Mouse (Mus musculus): ENCODE results near the gene Meiob. TPM values are rescaled to one million over a fixed set of nuclear protein-coding genes. Genes with fewer than 3 reads are reported as not detected.
A peak's percentile ranks its signal among the peaks of the same experiment; 100 is the strongest.

Gene Meiob
- polyA plus RNA-seq, 1 experiment from 2014 or later, result 0.30 TPM

DNA sequence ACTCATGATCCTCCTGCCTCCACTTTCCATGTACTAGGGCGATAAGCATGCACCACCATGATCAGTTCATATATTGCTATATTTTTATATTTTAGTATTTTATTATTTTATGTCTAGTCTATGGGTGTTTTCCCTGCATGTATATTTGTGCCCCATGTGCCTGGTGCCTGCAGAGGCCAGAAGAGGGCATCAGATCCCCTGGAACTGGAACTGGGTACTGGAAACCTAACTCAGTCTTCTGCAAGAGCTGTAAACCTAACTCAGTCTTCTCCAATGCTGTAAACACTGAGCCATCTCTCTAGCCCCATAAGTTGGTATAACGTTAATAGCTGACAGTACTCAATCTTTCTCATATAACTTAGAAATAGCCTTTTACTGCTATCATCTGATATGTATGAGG, 38.5 kb downstream of the Meiob start:
- H3K4me1 ChIP-seq (ENCODE audit: control insufficient read depth, low read depth, low read length), result peaks cover 8% of the 10 kb centered on the region
- no peaks in the 10 kb centered on the region for H3K9me3 ChIP-seq (replicated peaks; ENCODE audit: control insufficient read depth, low read length)
- no peak overlapping the region for H3K4me3 ChIP-seq (ENCODE audit: low read depth, low read length)
- H3K27me3 ChIP-seq (ENCODE audit: control insufficient read depth, insufficient read depth, low read depth, low read length), result 0 out of 2 replicates have a peak, but pooled peaks cover 3% of the 10 kb centered on the region
- WGBS (ENCODE audit: insufficient replicate concordance), result 38% methylated on average over 2 of the region's 2 CpGs
- H3K9ac ChIP-seq (ENCODE audit: low read depth, low read length), result no peak overlapping the region
- no peaks in the 10 kb centered on the region; the same call in 1 of the 2 replicates for H3K36me3 ChIP-seq (ENCODE audit: control insufficient read depth, insufficient read depth)
- no peak overlapping the region for H3K4me2 ChIP-seq (ENCODE audit: low read depth, low read length)
- H3K27ac ChIP-seq (ENCODE audit: low read length), result no peak overlapping the region
- ATAC-seq (ENCODE audit: low read depth), result no peak

DNA sequence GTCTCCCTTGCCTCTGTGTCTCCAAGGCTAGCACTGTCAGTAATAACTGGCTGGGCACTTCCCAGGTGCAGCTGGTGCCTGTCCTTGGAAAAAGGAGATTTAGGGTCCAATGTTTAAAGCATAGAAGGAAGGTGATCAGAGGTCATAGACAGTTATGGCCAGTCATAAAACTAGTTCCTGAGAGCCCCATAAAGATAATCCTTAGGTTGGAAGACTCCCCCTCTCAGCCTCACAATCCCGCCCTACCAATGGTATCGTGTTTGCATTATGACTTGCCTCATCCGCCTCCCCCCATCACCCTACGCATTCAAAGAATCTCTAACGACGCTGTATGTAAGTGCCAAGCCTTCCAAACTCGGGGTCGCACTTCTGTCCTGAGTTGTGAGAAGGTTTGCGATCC, 40.4 kb downstream of the Meiob start:
- Histone ChIP-seq H3K9ac (ENCODE audit: low read depth, low read length) (no peak overlapping the region), H3K9me3 (replicated peaks; ENCODE audit: control insufficient read depth, low read length) (no peaks in the 10 kb centered on the region), H3K27me3 (ENCODE audit: control insufficient read depth, insufficient read depth, low read depth, low read length) (0 out of 2 replicates have a peak, but pooled peaks cover 3% of the 10 kb centered on the region), H3K4me2 (ENCODE audit: low read depth, low read length) (no peak overlapping the region), H3K4me1 (ENCODE audit: control insufficient read depth, low read depth, low read length) (peaks cover 9% of the 10 kb centered on the region), H3K4me3 (ENCODE audit: low read depth, low read length) (no peak overlapping the region), H3K36me3 (ENCODE audit: control insufficient read depth, insufficient read depth) (no peaks in the 10 kb centered on the region; the same call in 1 of the 2 replicates), H3K27ac (ENCODE audit: low read length) (no peak overlapping the region)
- 56% methylated on average over 9 of the region's 9 CpGs for WGBS (ENCODE audit: insufficient replicate concordance)
- ATAC-seq (ENCODE audit: low read depth), result no peak

DNA sequence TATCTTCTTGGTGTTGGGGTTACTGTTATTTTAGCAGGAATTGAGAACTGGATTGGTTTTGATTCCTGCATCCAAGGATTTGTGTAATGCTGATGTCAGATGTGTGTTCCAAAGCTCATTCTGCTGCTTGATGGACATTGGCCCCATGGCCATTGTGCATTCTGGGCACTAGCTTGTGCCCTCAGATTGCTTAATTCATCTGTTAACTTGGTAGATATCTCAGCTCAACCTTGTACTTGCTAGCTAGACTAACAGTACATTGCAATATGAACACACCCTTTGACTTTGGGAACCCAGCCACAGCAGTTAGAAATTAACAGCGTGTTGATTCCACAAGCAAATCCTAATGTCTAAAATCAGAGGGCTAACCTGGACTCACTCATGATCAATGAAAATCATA, 43.3 kb downstream of the Meiob start:
- Histone ChIP-seq H3K4me3 (ENCODE audit: low read depth, low read length) (peak overlapping the region; percentile 47), H3K9me3 (replicated peaks; ENCODE audit: control insufficient read depth, low read length) (no peaks in the 10 kb centered on the region), H3K27ac (ENCODE audit: low read length) (peak overlapping the region; percentile 73), H3K4me1 (ENCODE audit: control insufficient read depth, low read depth, low read length) (peaks cover 15% of the 10 kb centered on the region), H3K9ac (ENCODE audit: low read depth, low read length) (peak overlapping the region; percentile 49), H3K27me3 (ENCODE audit: control insufficient read depth, insufficient read depth, low read depth, low read length) (no peaks in the 10 kb centered on the region), H3K4me2 (ENCODE audit: low read depth, low read length) (peak overlapping the region; percentile 72), H3K36me3 (ENCODE audit: control insufficient read depth, insufficient read depth) (no peaks in the 10 kb centered on the region; the same call in 1 of the 2 replicates)
- WGBS (ENCODE audit: insufficient replicate concordance), result 77% methylated on average over 1 of the region's 1 CpGs
- ATAC-seq (ENCODE audit: low read depth), result no peak

DNA sequence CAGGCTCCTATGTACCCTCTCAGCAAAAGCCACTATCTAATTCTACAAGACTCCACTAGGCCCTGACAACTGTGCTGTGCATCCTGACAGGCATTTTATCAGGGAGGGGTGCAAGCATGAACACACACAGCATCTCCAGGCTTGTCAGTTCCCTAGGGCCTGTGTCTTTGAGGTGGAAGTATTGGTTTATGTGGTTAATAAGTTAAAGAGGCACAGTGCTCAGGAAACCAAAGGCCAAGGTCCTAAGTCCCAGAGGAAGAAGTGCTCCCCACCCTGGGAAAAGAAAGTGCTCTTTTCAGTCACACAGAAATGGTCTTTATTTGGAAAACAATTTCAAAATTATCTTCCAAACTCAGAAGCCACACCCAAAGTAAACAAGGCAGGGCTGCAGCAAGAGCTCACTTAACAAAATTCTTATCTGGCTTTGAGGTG, 44.5 kb downstream of the Meiob start:
- Histone ChIP-seq H3K9me3 (replicated peaks; ENCODE audit: control insufficient read depth, low read length) (no peaks in the 10 kb centered on the region), H3K4me1 (ENCODE audit: control insufficient read depth, low read depth, low read length) (peaks cover 15% of the 10 kb centered on the region), H3K27me3 (ENCODE audit: control insufficient read depth, insufficient read depth, low read depth, low read length) (no peaks in the 10 kb centered on the region), H3K4me3 (ENCODE audit: low read depth, low read length) (peak overlapping the region; percentile 98), H3K36me3 (ENCODE audit: control insufficient read depth, insufficient read depth) (peaks cover 12% of the 10 kb centered on the region), H3K9ac (ENCODE audit: low read depth, low read length) (peak overlapping the region; percentile 68), H3K4me2 (ENCODE audit: low read depth, low read length) (peak overlapping the region; percentile 72), H3K27ac (ENCODE audit: low read length) (peak overlapping the region; percentile 98)
- peak; percentile 38 for ATAC-seq (ENCODE audit: low read depth)

DNA sequence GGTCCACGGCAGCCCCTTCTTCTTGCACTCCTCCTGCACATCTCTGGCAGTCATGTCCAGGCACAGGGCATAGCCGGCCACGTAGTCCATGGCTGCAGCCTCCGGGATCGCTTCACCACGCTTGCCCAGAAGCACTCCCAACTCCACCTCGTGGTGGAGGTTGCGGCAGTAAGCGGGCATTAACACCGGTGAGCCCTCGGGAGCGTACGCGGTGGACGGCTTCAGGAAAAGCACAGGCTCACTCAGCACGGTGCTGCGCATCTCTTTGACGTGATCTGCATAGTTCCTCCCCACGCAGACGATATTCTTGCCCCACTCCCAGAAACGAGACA, 45.6 kb downstream of the Meiob start:
- peak overlapping the region; percentile 98 for H3K4me3 ChIP-seq (ENCODE audit: low read depth, low read length)
- peaks cover 15% of the 10 kb centered on the region for H3K4me1 ChIP-seq (ENCODE audit: control insufficient read depth, low read depth, low read length)
- peak overlapping the region; percentile 93 for H3K9ac ChIP-seq (ENCODE audit: low read depth, low read length)
- peak overlapping the region; percentile 72 for H3K4me2 ChIP-seq (ENCODE audit: low read depth, low read length)
- H3K27me3 ChIP-seq (ENCODE audit: control insufficient read depth, insufficient read depth, low read depth, low read length), result no peaks in the 10 kb centered on the region
- WGBS (ENCODE audit: insufficient replicate concordance), result under 1% methylated on average over 21 of the region's 21 CpGs
- peaks cover 19% of the 10 kb centered on the region for H3K36me3 ChIP-seq (ENCODE audit: control insufficient read depth, insufficient read depth)
- H3K27ac ChIP-seq (ENCODE audit: low read length), result peak overlapping the region; percentile 99
- H3K9me3 ChIP-seq (replicated peaks; ENCODE audit: control insufficient read depth, low read length), result no peaks in the 10 kb centered on the region
- ATAC-seq (ENCODE audit: low read depth), result peak; percentile 22

DNA sequence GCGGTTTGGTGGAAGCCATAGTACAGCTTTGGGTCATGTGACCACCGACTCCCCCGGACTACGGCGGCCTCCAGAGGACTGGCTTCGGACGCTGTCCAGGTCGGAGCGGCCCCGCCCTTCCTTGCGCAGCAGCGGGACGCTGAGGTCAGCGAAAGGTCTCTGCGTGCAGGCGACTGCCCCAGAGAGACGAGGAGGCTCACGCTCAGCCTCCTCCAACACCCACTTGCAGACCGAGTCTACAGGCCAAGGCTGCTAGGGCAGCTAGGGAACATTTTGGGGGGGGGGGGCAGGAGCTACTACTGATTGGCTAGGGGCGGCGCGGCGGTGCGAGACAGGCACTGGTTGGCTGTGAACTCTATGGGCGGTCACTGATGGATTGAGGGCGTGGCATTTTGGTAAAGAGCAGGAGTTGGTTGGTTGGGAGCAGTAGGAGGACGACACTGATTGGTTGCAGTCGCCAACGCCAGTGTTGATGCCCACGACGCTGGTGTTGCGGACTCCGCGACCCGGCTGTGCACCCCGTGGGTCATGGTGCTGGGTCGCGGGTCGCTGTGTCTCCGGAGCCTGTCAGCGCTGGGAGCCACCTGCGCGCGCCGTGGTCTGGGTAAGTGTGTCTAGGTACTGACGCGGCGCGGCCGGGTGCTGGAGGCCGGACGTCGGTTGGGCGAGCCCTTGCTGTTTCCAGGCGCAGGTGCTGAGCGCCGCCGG, 46.1 kb downstream of the Meiob start, which contains the start of gene Fahd1:
Gene Fahd1, minus strand, starts transcription at position 300 of the 708 bp plus-strand sequence.
- under 1% methylated on average over 58 of the region's 58 CpGs for WGBS (ENCODE audit: insufficient replicate concordance)
- H3K9ac ChIP-seq (ENCODE audit: low read depth, low read length), result peak within 1 kb of the TSS; percentile 93
- ATAC-seq (ENCODE audit: low read depth), result peak; percentile 89
- peak within 1 kb of the TSS; percentile 87 for H3K4me2 ChIP-seq (ENCODE audit: low read depth, low read length)
- H3K9me3 ChIP-seq (replicated peaks; ENCODE audit: control insufficient read depth, low read length), result no peaks in the 10 kb centered on the region
- peaks cover 15% of the 10 kb centered on the region for H3K4me1 ChIP-seq (ENCODE audit: control insufficient read depth, low read depth, low read length)
- H3K36me3 ChIP-seq (ENCODE audit: control insufficient read depth, insufficient read depth), result peaks cover 20% of the 10 kb centered on the region
- H3K27me3 ChIP-seq (ENCODE audit: control insufficient read depth, insufficient read depth, low read depth, low read length), result no peaks in the 10 kb centered on the region
- peak within 1 kb of the TSS; percentile 98 for H3K4me3 ChIP-seq (ENCODE audit: low read depth, low read length)
- H3K27ac ChIP-seq (ENCODE audit: low read length), result peak within 1 kb of the TSS; percentile 99

DNA sequence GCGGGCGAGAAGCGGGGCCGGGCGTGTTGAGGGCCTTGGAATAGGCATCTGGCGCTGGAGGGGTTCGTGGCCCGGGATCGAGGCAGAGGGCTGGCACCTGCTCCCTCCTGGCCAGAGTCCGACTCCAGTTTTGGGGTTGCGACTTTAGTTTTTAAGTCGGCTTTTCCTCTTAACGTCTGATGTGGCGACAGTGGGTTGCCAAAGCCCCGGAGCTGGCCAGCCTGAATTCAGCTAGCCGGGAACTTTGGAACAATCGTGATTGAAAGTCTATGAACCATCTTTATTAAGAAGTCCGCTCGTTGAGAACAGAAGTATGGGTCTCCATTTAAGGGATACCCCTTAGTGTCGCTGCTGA, 46.7 kb downstream of the Meiob start:
- ATAC-seq (ENCODE audit: low read depth), result no peak
- peak overlapping the region; percentile 98 for H3K4me3 ChIP-seq (ENCODE audit: low read depth, low read length)
- H3K27me3 ChIP-seq (ENCODE audit: control insufficient read depth, insufficient read depth, low read depth, low read length), result no peaks in the 10 kb centered on the region
- H3K9ac ChIP-seq (ENCODE audit: low read depth, low read length), result peak overlapping the region; percentile 93
- peak overlapping the region; percentile 87 for H3K4me2 ChIP-seq (ENCODE audit: low read depth, low read length)
- under 1% methylated on average over 20 of the region's 20 CpGs for WGBS (ENCODE audit: insufficient replicate concordance)
- H3K27ac ChIP-seq (ENCODE audit: low read length), result peak overlapping the region; percentile 99
- no peaks in the 10 kb centered on the region for H3K9me3 ChIP-seq (replicated peaks; ENCODE audit: control insufficient read depth, low read length)
- H3K4me1 ChIP-seq (ENCODE audit: control insufficient read depth, low read depth, low read length), result peaks cover 15% of the 10 kb centered on the region
- H3K36me3 ChIP-seq (ENCODE audit: control insufficient read depth, insufficient read depth), result peaks cover 25% of the 10 kb centered on the region

DNA sequence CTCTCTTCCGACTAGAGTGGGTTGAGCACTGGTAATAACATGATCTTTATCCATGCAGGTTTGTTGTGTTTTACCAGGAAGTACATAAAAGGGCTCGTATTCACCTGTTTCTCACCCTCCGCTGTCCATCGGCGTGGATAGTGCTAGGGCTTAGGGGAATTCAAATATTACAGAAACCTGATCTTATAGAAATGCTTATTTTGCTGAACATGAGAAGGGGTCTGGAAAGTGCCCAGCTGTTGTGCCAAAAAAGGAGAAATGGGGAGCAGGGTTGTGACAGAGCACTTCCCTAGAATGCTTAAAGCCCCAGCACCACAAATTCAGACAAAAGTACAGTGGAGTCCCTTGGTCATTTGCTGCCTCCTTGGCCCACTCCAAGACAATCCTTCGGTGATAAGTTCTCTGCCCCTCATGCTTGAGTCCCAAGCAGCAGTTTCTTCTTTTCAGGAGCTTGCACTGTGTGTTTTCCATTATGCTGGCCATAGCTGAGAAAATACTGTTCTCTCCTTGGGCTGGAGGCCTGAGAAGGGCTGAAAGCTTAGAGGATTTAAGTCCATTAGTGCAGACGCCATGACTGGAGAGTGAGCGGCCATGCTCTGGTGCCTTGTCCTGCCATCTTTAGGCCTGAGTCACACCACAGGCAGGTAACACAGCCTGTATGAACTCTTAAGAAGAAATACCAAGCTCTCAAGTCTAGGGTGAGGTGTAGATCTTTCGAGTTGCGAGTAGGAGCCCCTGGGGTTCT, 47.5 kb downstream of the Meiob start:
- H3K27ac ChIP-seq (ENCODE audit: low read length), result peak overlapping the region; percentile 99; the same call in 1 of the 2 replicates
- 77% methylated on average over 10 of the region's 10 CpGs for WGBS (ENCODE audit: insufficient replicate concordance)

More for the DNA sequence above, 47.5 kb downstream of the Meiob start:
- H3K9ac ChIP-seq (ENCODE audit: low read depth, low read length), result peak overlapping the region; percentile 93
- ATAC-seq (ENCODE audit: low read depth), result no peak
- H3K4me3 ChIP-seq (ENCODE audit: low read depth, low read length), result peak overlapping the region; percentile 98
- peak overlapping the region; percentile 87 for H3K4me2 ChIP-seq (ENCODE audit: low read depth, low read length)
- peaks cover 20% of the 10 kb centered on the region for H3K4me1 ChIP-seq (ENCODE audit: control insufficient read depth, low read depth, low read length)
- peaks cover 25% of the 10 kb centered on the region for H3K36me3 ChIP-seq (ENCODE audit: control insufficient read depth, insufficient read depth)
- no peaks in the 10 kb centered on the region for H3K9me3 ChIP-seq (replicated peaks; ENCODE audit: control insufficient read depth, low read length)
- no peaks in the 10 kb centered on the region for H3K27me3 ChIP-seq (ENCODE audit: control insufficient read depth, insufficient read depth, low read depth, low read length)
